Mouse (Mus musculus): ENCODE results near the gene Amigo3. TPM values are rescaled to one million over a fixed set of nuclear protein-coding genes. Genes with fewer than 3 reads are reported as not detected.
A peak's percentile ranks its signal among the peaks of the same experiment; 100 is the strongest.

The Amigo3 gene
- polyA plus RNA-seq, 1 experiment: 4.5 TPM

DNA sequence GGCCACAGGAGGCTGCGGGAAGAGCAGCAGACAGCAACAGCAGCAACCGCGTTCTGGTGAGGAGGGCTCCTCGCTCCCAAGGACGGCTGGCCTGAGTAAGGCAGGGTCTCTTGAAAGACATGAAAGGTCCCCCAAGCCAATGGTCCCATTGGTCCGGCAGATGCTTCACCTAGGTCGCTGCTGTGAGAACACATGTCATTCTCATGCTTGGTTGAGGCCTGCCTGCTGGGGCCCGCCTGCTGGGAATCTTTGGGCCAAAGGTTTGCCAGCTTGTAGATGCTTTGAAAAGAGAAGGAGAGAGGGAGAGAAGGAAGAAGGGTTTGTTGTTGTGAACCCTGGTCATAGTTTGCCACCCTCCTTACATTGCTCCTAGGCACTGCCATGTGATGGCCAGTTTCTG is 46.7 kb downstream of the Amigo3 start:
- DNase-seq: no peak
- Histone ChIP-seq H3K27ac (ENCODE audit: control insufficient read depth, insufficient read depth, low read length) (no peak overlapping the region), H3K4me3 (ENCODE audit: control insufficient read depth, insufficient read depth, low read length) (no peak overlapping the region), H3K4me1 (replicated peaks; ENCODE audit: control insufficient read depth, insufficient read depth, low read length) (peaks cover 9% of the 10 kb centered on the region), H3K27me3 (ENCODE audit: control insufficient read depth, insufficient read depth, low read length) (no peaks in the 10 kb centered on the region), H3K36me3 (ENCODE audit: control insufficient read depth, insufficient read depth, low read length) (no peaks in the 10 kb centered on the region)
- 91% methylated on average over 8 of the region's 8 CpGs for WGBS
- no peak for TF ChIP-seq POLR2A (IDR thresholded peaks at IDR 0.05; ENCODE audit: control insufficient read depth, extremely low read depth, insufficient read depth, low read length, poor library complexity)
- TF ChIP-seq CTCF (IDR thresholded peaks at IDR 0.05; ENCODE audit: borderline replicate concordance, control insufficient read depth, extremely low read depth, insufficient read depth, low read length, poor library complexity): no peak

- WGBS: 35% methylated on average over 31 of the region's 31 CpGs
Observed at GRCm38 (mm10) chr9:108104766-108105548, 52.0 kb downstream of the Amigo3 start.

More at GRCm38 (mm10) chr9:108104766-108105548, 52.0 kb downstream of the Amigo3 start:
- Histone ChIP-seq H3K27me3 (ENCODE audit: control insufficient read depth, insufficient read depth, low read length) (no peaks in the 10 kb centered on the region), H3K36me3 (ENCODE audit: control insufficient read depth, insufficient read depth, low read length) (no peaks in the 10 kb centered on the region), H3K4me3 (ENCODE audit: control insufficient read depth, insufficient read depth, low read length) (peak overlapping the region; percentile 19), H3K27ac (ENCODE audit: control insufficient read depth, insufficient read depth, low read length) (no peak overlapping the region), H3K4me1 (replicated peaks; ENCODE audit: control insufficient read depth, insufficient read depth, low read length) (peaks cover 37% of the 10 kb centered on the region)
- DNase-seq: peak; percentile 31
- TF ChIP-seq CTCF (IDR thresholded peaks at IDR 0.05; ENCODE audit: borderline replicate concordance, control insufficient read depth, extremely low read depth, insufficient read depth, low read length, poor library complexity) (no peak), POLR2A (IDR thresholded peaks at IDR 0.05; ENCODE audit: control insufficient read depth, extremely low read depth, insufficient read depth, low read length, poor library complexity) (no peak)

Other genes with a start within 250 kb of the Amigo3 start
- 29.0 and 32.1 TPM in 2 replicates for gene Rbm6, start 179.9 kb upstream of the Amigo3 start, polyA plus RNA-seq (2012; rRNA removed)
- 57.0 and 62.7 TPM in 2 replicates for gene Mon1a, start 165.0 kb upstream of the Amigo3 start, polyA plus RNA-seq (2012; rRNA removed)
- 8.5 and 13.0 TPM in 2 replicates for gene Mst1r, start 146.3 kb upstream of the Amigo3 start, polyA plus RNA-seq (2012; rRNA removed)
- 0.11 TPM in 1 of 2 replicates, not detected in the other for gene Actl11, start 124.7 kb upstream of the Amigo3 start, polyA plus RNA-seq (2012; rRNA removed)
- 18.7 and 21.0 TPM in 2 replicates for gene Camkv, start 117.5 kb upstream of the Amigo3 start, polyA plus RNA-seq (2012; rRNA removed)
- 9.2 and 15.7 TPM in 2 replicates for gene Traip, start 103.0 kb upstream of the Amigo3 start, polyA plus RNA-seq (2012; rRNA removed)
- 208 and 267 TPM in 2 replicates for gene Uba7, start 77.7 kb upstream of the Amigo3 start, polyA plus RNA-seq (2012; rRNA removed)
- 0.58 and 0.93 TPM in 2 replicates for gene Gm20661, start 70.1 kb upstream of the Amigo3 start, polyA plus RNA-seq (2012; rRNA removed)
- gene Inka1, start 67.3 kb upstream of the Amigo3 start, polyA plus RNA-seq (2012; rRNA removed): 10.5 and 14.8 TPM in 2 replicates
- gene Cdhr4, start 60.7 kb upstream of the Amigo3 start, polyA plus RNA-seq (2012; rRNA removed): 5.1 and 7.3 TPM in 2 replicates
- gene Gm20662, start 56.8 kb upstream of the Amigo3 start, polyA plus RNA-seq (2012; rRNA removed): 0.60 and 3.2 TPM in 2 replicates
- gene Ip6k1, start 50.7 kb upstream of the Amigo3 start, polyA plus RNA-seq (2012; rRNA removed): 197 and 254 TPM in 2 replicates
- gene Gmppb, start 3.9 kb upstream of the Amigo3 start, polyA plus RNA-seq (2012; rRNA removed): 18.0 and 20.9 TPM in 2 replicates
- gene Mst1, start 27.3 kb downstream of the Amigo3 start, polyA plus RNA-seq (2012; rRNA removed): 3.3 and 3.5 TPM in 2 replicates
- gene Rnf123, start 30.2 kb downstream of the Amigo3 start, polyA plus RNA-seq (2012; rRNA removed): 221 and 246 TPM in 2 replicates
- 131 and 163 TPM in 2 replicates for gene Apeh, start 41.4 kb downstream of the Amigo3 start, polyA plus RNA-seq (2012; rRNA removed)
- gene Bsn, start 137.2 kb downstream of the Amigo3 start, polyA plus RNA-seq (2012; rRNA removed): 2.6 and 4.3 TPM in 2 replicates
- gene Dag1, start 210.8 kb downstream of the Amigo3 start, polyA plus RNA-seq (2012; rRNA removed): 25.4 and 27.0 TPM in 2 replicates
- gene Nicn1, start 237.3 kb downstream of the Amigo3 start, polyA plus RNA-seq (2012; rRNA removed): 9.0 and 9.2 TPM in 2 replicates
- 3.2 and 4.4 TPM in 2 replicates for gene Amt, start 243.7 kb downstream of the Amigo3 start, polyA plus RNA-seq (2012; rRNA removed)